Mouse (Mus musculus) CD8-positive naive resting alpha-beta T cell, adult 57 days (primary cell): ENCODE results near the gene Mlana. TPM values are rescaled to one million over a fixed set of nuclear protein-coding genes. Genes with fewer than 3 reads are reported as not detected.

Experiments
- total RNA-seq: library from RNA; stranded (reverse); gene quantifications from one replicate; pipeline ENCODE4 v1.2.4, GENCODE M21; 2023

Gene Mlana
- total RNA-seq: not detected

DNA sequence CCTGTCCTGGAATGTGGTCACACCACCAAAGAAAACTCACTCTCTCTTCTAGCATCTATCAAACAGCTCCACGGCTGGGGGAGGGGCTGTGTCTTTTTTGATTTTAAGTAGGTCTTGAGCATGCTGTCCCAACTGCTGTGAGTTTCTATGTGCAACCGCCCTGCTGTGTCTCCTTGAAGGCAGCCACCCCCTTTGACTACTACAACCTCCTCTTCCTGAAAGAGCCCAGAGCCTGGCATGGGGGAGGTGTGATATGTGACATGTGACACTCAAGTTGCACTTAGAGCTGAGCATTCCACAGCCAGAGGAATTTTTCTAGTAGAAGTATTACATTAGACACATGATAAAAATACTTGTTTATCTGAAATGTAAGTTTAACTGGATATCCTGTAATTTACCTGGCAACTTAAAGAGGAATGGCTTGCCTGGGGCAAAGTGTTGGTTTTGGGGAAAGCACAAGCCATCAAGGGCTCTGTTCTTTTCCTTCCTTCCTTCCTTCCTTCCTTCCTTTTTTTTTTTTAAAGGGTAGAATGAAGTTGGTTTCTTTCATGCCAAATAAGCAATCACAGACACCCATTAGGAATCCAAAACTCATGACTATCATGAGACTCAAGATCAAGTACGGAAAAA lies at the start of gene Mlana:
TSS of gene Mlana (plus strand) at position 580 of the 630 bp plus-strand sequence.

Other genes with a start within 250 kb of the Mlana start
- 29.8 TPM for gene Ric1, start 175.5 kb upstream of the Mlana start, total RNA-seq
- 20.0 TPM for gene Ermp1, start 49.4 kb upstream of the Mlana start, total RNA-seq
- gene 9930021J03Rik, start 108.2 kb downstream of the Mlana start, total RNA-seq: 27.1 TPM
- gene Ranbp6, start 115.2 kb downstream of the Mlana start, total RNA-seq: 17.0 TPM
- gene Il33, start 227.3 kb downstream of the Mlana start, total RNA-seq: not detected